In genomic region chr17:29337979-29338823, GRCm38 (mm10) we compare ENCODE assay signal across 9 mouse cellular contexts. TPM values are rescaled to one million over a fixed set of nuclear protein-coding genes. Genes with fewer than 3 reads are reported as not detected.
DNase-seq lines count a peak whose midpoint lies in the region; ATAC-seq and TF ChIP-seq lines count a peak whose summit lies in the region.
"Had no signal": no experiment of that assay in that cellular context is flagged by ENCODE, and none has a peak within 500 bp of the region (broad histone marks: within the 10 kb centered on the region; RNA-seq: fewer than 3 reads in every experiment).

No protein-coding gene starts in this region.

- no peaks in the 10 kb centered on the region for H3K27me3 ChIP-seq in heart, postnatal 0 days (ENCODE audit: control insufficient read depth, insufficient read depth, low read length)
- no peaks in the 10 kb centered on the region for H3K27me3 ChIP-seq in hindbrain, embryonic 16.5 days (replicated peaks; ENCODE audit: control insufficient read depth, insufficient read depth, low read length)

- H3K4me2 ChIP-seq in heart, postnatal 0 days (ENCODE audit: low read depth, low read length) = no peak overlapping the region
- no peak overlapping the region for H3K4me2 ChIP-seq in hindbrain, embryonic 16.5 days (ENCODE audit: low read length)
- H3K4me2 ChIP-seq: lung, embryonic 14.5 days had no signal

- H3K9me3 ChIP-seq in heart, postnatal 0 days (replicated peaks; ENCODE audit: control insufficient read depth, low read length) = no peaks in the 10 kb centered on the region
- H3K9me3 ChIP-seq in hindbrain, embryonic 16.5 days (ENCODE audit: control insufficient read depth, low read length) = no peaks in the 10 kb centered on the region

- H3K27ac ChIP-seq in heart, postnatal 0 days (ENCODE audit: low read depth) = peak overlapping the region; percentile 75
- H3K27ac ChIP-seq in hindbrain, embryonic 16.5 days (ENCODE audit: low read depth, low read length) = peak overlapping the region; percentile 62

- H3K9ac ChIP-seq in heart, postnatal 0 days (replicated peaks; ENCODE audit: low read depth, low read length) = 0 out of 2 replicates have a peak overlapping the region, but pooled peaks have one; percentile 5
- peak overlapping the region; percentile 27; the same call in 1 of the 2 replicates for H3K9ac ChIP-seq in hindbrain, embryonic 16.5 days (ENCODE audit: low read depth, low read length)
- H3K9ac ChIP-seq: lung, embryonic 14.5 days had no signal

- no peak for TF ChIP-seq EP300 in heart, postnatal 0 days (IDR thresholded peaks at IDR 0.05; ENCODE audit: low read depth)

- H3K36me3 ChIP-seq in heart, postnatal 0 days (replicated peaks; ENCODE audit: control insufficient read depth, insufficient read depth, low read length) = peaks cover 70% of the 10 kb centered on the region
- peaks cover 55% of the 10 kb centered on the region for H3K36me3 ChIP-seq in hindbrain, embryonic 16.5 days (ENCODE audit: control insufficient read depth, insufficient read depth, low read length)

- peaks cover 24% of the 10 kb centered on the region for H3K4me1 ChIP-seq in heart, postnatal 0 days (ENCODE audit: control insufficient read depth, insufficient read depth)
- H3K4me1 ChIP-seq in hindbrain, embryonic 16.5 days (ENCODE audit: control insufficient read depth, insufficient read depth, low read depth, low read length) = peaks cover 28% of the 10 kb centered on the region

- no peak for DNase-seq in heart, postnatal 0 days (ENCODE audit: low spot score)
- no peak for DNase-seq in heart, postnatal 25 days (ENCODE audit: low spot score)
- peak; percentile 75 to 82 for DNase-seq in right cerebral cortex, postnatal 10 days (ENCODE audit: low spot score in 2 of 2)
- DNase-seq in right cerebral cortex, postnatal 14 days = no peak
- peak; percentile 62 to 70 for DNase-seq in thymus, postnatal 10 days (ENCODE audit: low spot score in 2 of 2)
- no peak for DNase-seq in kidney, postnatal 14 days
- DNase-seq: lung, embryonic 14.5 days had no signal

- intact Hi-C loops in heart, postnatal 25 days (cut with DNase I) = loop anchor here (2.0 kb wide), 1 partner anchor 33 kb away; no protein-coding TSS in a partner anchor

- no peak for TF ChIP-seq CTCF in heart, postnatal 0 days (IDR thresholded peaks at IDR 0.05; ENCODE audit: low read depth)

- WGBS in heart, postnatal 0 days = 87% methylated on average over 9 of the region's 9 CpGs
- 59% methylated on average over 9 of the region's 9 CpGs for WGBS in hindbrain, embryonic 16.5 days

- no peak overlapping the region for H3K4me3 ChIP-seq in heart, postnatal 0 days (ENCODE audit: low read depth, low read length)
- no peak overlapping the region for H3K4me3 ChIP-seq in hindbrain, embryonic 16.5 days (ENCODE audit: low read length)

- ATAC-seq in heart, postnatal 0 days (ENCODE audit: insufficient read depth, low read depth) = no peak
- ATAC-seq in hindbrain, embryonic 16.5 days = peak; percentile 74
- no peak for ATAC-seq in activated CD4-positive, CD25-positive, alpha-beta regulatory T cell, adult 4 months

RNA-seq across cellular contexts. Expression of gene Mtch1, which starts 9.5 kb away (rescaled TPM):
- total RNA-seq in heart, postnatal 0 days (2014; rRNA removed; ENCODE audit: low replicate concordance) = 357 and 380 TPM in 2 replicates
- polyA plus RNA-seq in heart, postnatal 0 days (2015; fragmentation: Nextera tagmentation; extraction: Ambion mirVana) = 208 and 209 TPM in 2 replicates
- 100 to 1,000 TPM; 220 TPM for total RNA-seq in heart, postnatal 25 days (2021)
- polyA plus RNA-seq in hindbrain, embryonic 16.5 days (2015; fragmentation: Nextera tagmentation; extraction: Ambion mirVana) = 328 and 463 TPM in 2 replicates
- polyA plus RNA-seq in activated CD4-positive, CD25-positive, alpha-beta regulatory T cell, adult 4 months (2017; shearing (Covaris generic)) = 10 to 100 TPM; 14.6 to 18.4 TPM

RNA-seq across cellular contexts. Expression of gene Pi16, which starts 20.7 kb away (rescaled TPM):
- 3.6 and 12.4 TPM in 2 replicates for total RNA-seq in heart, postnatal 0 days (2014; rRNA removed; ENCODE audit: low replicate concordance)
- polyA plus RNA-seq in heart, postnatal 0 days (2015; fragmentation: Nextera tagmentation; extraction: Ambion mirVana) = 4.5 and 4.8 TPM in 2 replicates
- total RNA-seq in heart, postnatal 25 days (2021) = 10 to 100 TPM; 32.6 to 45.8 TPM
- 2.0 and 2.4 TPM in 2 replicates for polyA plus RNA-seq in hindbrain, embryonic 16.5 days (2015; fragmentation: Nextera tagmentation; extraction: Ambion mirVana)
- polyA plus RNA-seq in activated CD4-positive, CD25-positive, alpha-beta regulatory T cell, adult 4 months (2017; shearing (Covaris generic)) = under 1 TPM; 0.38 to 0.49 TPM

RNA-seq across cellular contexts. Expression of gene Fgd2, which starts 22.5 kb away (rescaled TPM):
- total RNA-seq in heart, postnatal 0 days (2014; rRNA removed; ENCODE audit: low replicate concordance) = 1.4 and 6.3 TPM in 2 replicates
- polyA plus RNA-seq in heart, postnatal 0 days (2015; fragmentation: Nextera tagmentation; extraction: Ambion mirVana) = 1.6 and 2.3 TPM in 2 replicates
- total RNA-seq in heart, postnatal 25 days (2021) = 1 to 10 TPM; 1.8 to 2.7 TPM
- 6.5 and 9.1 TPM in 2 replicates for polyA plus RNA-seq in hindbrain, embryonic 16.5 days (2015; fragmentation: Nextera tagmentation; extraction: Ambion mirVana)
- polyA plus RNA-seq in activated CD4-positive, CD25-positive, alpha-beta regulatory T cell, adult 4 months (2017; shearing (Covaris generic)) = 1 to 10 TPM in 1 of 2 experiments, under 1 TPM in 1; 0.79 to 2.5 TPM

Comparison
In these comparisons a context has a peak if more than half of its experiments do, and no peak if none do; other contexts are left out.
1. DNase-seq: peak in right cerebral cortex, postnatal 10 days (2 of 2) and thymus, postnatal 10 days (2 of 2); none in heart, postnatal 0 days (single experiment), heart, postnatal 25 days (single experiment), right cerebral cortex, postnatal 14 days (single experiment) and kidney, postnatal 14 days (single experiment).
2. RNA of gene Mtch1, which starts 9.5 kb away (polyA plus RNA-seq): 328 to 463 TPM in hindbrain, embryonic 16.5 days and 208 to 209 TPM in heart, postnatal 0 days; 14.6 to 18.4 TPM in activated CD4-positive, CD25-positive, alpha-beta regulatory T cell, adult 4 months; every median in the first group is over 10 times any median in the second.